Mouse (Mus musculus) E14TG2a.4 (cell line): ENCODE data around the gene Dab1.

ENCODE experiments used
- CTCF ChIP-seq: conservative IDR thresholded peaks from 2 replicates; pipeline ENCODE4 v1.5.1; 2014; ENCODE audit warnings: low read length
- NANOG ChIP-seq: IDR thresholded peaks from 2 replicates; pipeline ENCODE4 v1.6.1; 2014; ENCODE audit warnings: borderline replicate concordance, low read length, mixed read lengths

GRCm38 (mm10) chr4:104666831-104667551 is 1047.8 kb downstream of the Dab1 start:
- TF ChIP-seq CTCF (no peak), NANOG (no peak)
